Mouse (Mus musculus): ENCODE results near the gene Grasp. TPM values are rescaled to one million over a fixed set of nuclear protein-coding genes. Genes with fewer than 3 reads are reported as not detected.

Gene Grasp
- 2.3 and 2.8 TPM in 2 replicates for polyA plus RNA-seq (2015; fragmentation: Nextera tagmentation; extraction: Ambion mirVana)

DNA sequence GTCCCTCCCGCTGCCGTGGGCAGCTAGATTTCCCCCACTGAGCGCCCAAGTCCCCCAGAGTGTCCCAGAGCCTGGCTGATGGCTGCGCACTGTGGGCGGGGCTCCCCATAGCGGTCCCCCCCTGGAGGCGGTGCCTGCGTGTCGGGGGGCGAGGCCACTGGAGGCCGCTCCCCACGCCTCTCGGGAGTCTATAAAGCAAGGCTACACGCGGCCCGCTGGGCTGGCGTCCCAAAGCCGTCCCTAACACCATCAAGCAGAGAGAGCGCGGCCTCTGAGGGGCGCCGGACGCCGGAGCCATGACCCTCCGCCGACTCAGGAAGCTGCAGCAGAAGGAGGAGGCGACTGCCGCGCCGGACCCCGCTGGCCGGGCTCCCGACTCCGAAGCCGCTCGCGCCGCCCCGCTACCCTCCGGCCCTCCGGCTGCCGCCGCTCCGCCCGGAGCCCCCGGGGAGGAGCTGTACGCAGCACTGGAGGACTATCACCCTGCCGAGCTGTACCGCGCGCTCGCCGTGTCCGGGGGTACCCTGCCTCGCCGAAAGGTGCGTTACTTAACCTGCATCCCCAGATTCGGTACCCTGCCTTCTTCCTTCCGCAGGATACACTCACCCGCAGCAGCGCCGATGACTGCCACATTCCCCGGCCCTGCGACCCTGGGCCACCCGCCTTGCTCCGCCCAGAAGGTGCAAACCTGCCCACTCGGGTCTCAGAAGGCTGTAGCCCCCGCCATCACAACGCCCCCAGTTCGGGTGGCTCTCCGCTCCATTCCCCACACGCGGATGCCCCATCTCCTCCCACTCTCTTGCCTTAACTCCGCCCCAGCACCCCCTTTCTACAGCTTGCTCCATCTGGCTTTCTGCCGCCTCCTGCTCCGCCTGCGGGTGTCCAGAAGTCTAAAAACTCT, at the start of gene Grasp:
Gene Grasp, plus strand, starts transcription at position 183 of the 901 bp plus-strand sequence.
- Histone ChIP-seq H3K4me1 (ENCODE audit: control insufficient read depth, insufficient read depth, low read length) (peaks cover 50% of the 10 kb centered on the region), H3K4me3 (ENCODE audit: low read length) (peak within 1 kb of the TSS; percentile 81), H3K27me3 (replicated peaks; ENCODE audit: control insufficient read depth, insufficient read depth, low read length) (no peaks in the 10 kb centered on the region), H3K4me2 (ENCODE audit: low read depth, low read length) (peak within 1 kb of the TSS; percentile 92), H3K36me3 (ENCODE audit: control insufficient read depth, insufficient read depth, low read length) (0 out of 2 replicates have a peak, but pooled peaks cover 3% of the 10 kb centered on the region), H3K9ac (ENCODE audit: low read depth, low read length) (peak within 1 kb of the TSS; percentile 85), H3K27ac (ENCODE audit: low read length) (peak within 1 kb of the TSS; percentile 83), H3K9me3 (ENCODE audit: control insufficient read depth, low read length) (no peaks in the 10 kb centered on the region)
- under 1% methylated on average over 76 of the region's 77 CpGs for WGBS
- peak; percentile 86 for ATAC-seq

DNA sequence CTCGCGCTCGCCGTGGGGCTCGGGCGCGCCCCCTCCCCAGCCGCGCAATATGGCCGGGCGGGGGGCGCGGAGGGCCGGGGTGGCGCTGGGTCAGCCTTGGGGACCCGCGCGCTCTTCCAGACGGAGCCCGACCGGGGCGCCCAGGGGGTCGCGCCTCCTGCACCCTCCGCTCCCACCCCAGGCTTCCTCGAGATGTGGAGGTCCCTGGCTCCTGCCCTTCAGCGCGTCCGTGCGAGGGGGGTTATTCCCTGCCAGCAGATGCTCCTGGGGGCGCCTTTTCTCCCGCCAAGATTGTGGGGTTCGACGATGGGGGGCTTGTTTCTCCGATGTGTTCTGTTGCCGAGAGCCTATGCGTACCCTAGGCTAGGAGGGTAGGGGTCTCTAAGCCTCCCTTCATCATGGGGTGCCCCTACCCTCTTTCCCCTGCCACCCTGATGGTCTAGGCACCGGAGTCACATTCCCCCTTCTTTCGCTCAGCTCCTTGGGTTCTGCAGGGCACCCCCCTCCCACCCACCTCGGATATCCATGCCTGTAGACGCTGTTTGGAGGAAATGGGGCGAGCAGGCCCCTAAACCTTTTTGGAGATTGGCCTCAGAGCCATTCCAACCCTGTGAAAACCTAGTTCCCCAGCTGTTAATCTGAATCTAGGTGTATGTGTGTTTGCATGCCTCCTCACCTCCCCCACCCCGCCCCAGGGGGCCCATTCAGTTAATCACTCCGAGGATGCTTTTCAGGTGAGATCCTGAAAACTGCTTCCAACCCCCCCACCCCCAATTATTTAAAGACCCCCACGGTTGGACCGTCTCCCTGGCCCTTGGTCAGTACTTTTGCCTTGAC, 49.5 kb upstream of the Grasp start:
- H3K4me2 ChIP-seq (ENCODE audit: low read depth, low read length) = peak overlapping the region; percentile 88
- WGBS = 2% methylated on average over 29 of the region's 46 CpGs
- peak; percentile 24 for ATAC-seq
- peak overlapping the region; percentile 94 for H3K27ac ChIP-seq (ENCODE audit: low read length)
- H3K4me3 ChIP-seq (ENCODE audit: low read length) = peak overlapping the region; percentile 87
- H3K27me3 ChIP-seq (replicated peaks; ENCODE audit: control insufficient read depth, insufficient read depth, low read length) = no peaks in the 10 kb centered on the region
- H3K9me3 ChIP-seq (ENCODE audit: control insufficient read depth, low read length) = no peaks in the 10 kb centered on the region
- H3K4me1 ChIP-seq (ENCODE audit: control insufficient read depth, insufficient read depth, low read length) = peaks cover 32% of the 10 kb centered on the region
- no peaks in the 10 kb centered on the region for H3K36me3 ChIP-seq (ENCODE audit: control insufficient read depth, insufficient read depth, low read length)
- H3K9ac ChIP-seq (ENCODE audit: low read depth, low read length) = peak overlapping the region; percentile 99

DNA sequence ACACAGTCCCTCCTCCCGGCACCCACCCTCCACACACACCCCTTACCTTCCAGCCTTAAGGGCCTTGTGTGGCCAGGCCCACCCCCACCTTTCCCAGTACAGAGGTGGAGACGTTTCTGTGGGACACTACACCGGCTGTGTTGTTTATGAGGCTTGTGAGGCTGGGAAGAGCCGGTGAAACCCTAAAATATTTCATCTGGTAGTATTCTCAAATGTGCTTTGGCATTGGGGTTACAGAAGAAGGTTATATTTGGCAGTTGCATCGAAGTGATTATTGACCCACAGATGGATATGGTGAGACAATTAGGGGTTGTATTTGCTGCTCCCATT, 48.9 kb upstream of the Grasp start:
- ATAC-seq = no peak
- no peaks in the 10 kb centered on the region for H3K27me3 ChIP-seq (replicated peaks; ENCODE audit: control insufficient read depth, insufficient read depth, low read length)
- no peaks in the 10 kb centered on the region for H3K9me3 ChIP-seq (ENCODE audit: control insufficient read depth, low read length)
- H3K4me3 ChIP-seq (ENCODE audit: low read length) = peak overlapping the region; percentile 87
- peak overlapping the region; percentile 99 for H3K9ac ChIP-seq (ENCODE audit: low read depth, low read length)
- peak overlapping the region; percentile 94 for H3K27ac ChIP-seq (ENCODE audit: low read length)
- no peaks in the 10 kb centered on the region for H3K36me3 ChIP-seq (ENCODE audit: control insufficient read depth, insufficient read depth, low read length)
- H3K4me1 ChIP-seq (ENCODE audit: control insufficient read depth, insufficient read depth, low read length) = peaks cover 38% of the 10 kb centered on the region
- peak overlapping the region; percentile 88 for H3K4me2 ChIP-seq (ENCODE audit: low read depth, low read length)
- WGBS = 6% methylated on average over 5 of the region's 5 CpGs

DNA sequence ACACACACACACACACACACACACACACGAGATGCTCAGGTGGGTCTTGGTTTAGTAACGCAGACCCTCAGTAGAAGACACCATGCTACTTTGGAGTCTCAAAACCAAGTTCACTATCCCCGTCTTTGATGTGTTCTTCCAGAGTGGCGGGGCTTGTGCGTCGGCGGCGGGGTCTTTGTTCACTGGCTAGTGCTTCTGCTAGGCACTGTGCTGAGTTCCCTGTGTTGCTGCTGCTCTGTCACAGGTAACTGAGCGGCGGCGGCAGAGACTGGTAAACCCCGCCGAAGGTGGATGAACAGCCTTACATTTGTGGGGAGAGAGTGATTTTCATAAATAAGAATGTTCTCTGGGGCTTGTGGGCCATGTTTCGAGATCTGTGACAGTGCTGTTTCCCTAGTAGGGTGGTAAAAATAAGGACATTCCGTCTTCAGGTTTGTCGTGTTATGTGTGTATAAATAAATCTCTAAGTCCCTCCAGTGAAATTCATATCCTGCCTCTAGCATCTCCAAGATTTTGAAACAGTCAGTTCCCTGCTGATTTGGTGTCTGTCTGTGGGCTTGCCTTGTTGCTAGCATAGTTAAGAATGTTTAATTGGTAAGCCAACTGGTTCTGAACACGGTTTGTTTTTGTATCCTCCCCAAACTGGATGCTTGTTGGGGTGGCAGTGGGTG, 48.2 kb upstream of the Grasp start:
- Histone ChIP-seq H3K4me2 (ENCODE audit: low read depth, low read length) (peak overlapping the region; percentile 88), H3K9ac (ENCODE audit: low read depth, low read length) (peak overlapping the region; percentile 99), H3K9me3 (ENCODE audit: control insufficient read depth, low read length) (no peaks in the 10 kb centered on the region), H3K4me1 (ENCODE audit: control insufficient read depth, insufficient read depth, low read length) (peaks cover 44% of the 10 kb centered on the region), H3K4me3 (ENCODE audit: low read length) (peak overlapping the region; percentile 87), H3K36me3 (ENCODE audit: control insufficient read depth, insufficient read depth, low read length) (no peaks in the 10 kb centered on the region), H3K27ac (ENCODE audit: low read length) (peak overlapping the region; percentile 94), H3K27me3 (replicated peaks; ENCODE audit: control insufficient read depth, insufficient read depth, low read length) (no peaks in the 10 kb centered on the region)
- WGBS = 19% methylated on average over 17 of the region's 17 CpGs
- ATAC-seq = no peak

DNA sequence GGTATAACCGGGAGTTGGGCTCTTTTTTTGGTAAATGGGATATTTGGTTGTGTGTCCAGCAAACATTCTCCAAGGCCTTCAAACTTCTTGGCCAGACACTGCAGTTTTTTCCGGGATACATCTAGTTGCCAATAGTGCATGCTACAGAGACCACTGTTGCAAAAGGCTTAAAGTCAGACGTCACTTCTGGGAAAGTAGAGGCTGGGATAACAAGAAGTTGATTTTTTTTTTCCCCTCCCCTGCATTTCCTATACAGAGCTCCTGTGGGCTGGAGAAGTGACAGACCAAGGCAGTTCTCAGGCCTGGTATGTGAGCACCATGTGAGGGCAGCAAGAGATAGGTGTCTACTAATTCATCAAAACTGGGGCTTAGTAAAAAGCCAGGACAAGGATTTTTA, 47.7 kb upstream of the Grasp start:
- no peak for ATAC-seq
- Histone ChIP-seq H3K4me3 (ENCODE audit: low read length) (peak overlapping the region; percentile 87), H3K9ac (ENCODE audit: low read depth, low read length) (peak overlapping the region; percentile 99), H3K9me3 (ENCODE audit: control insufficient read depth, low read length) (no peaks in the 10 kb centered on the region), H3K27me3 (replicated peaks; ENCODE audit: control insufficient read depth, insufficient read depth, low read length) (no peaks in the 10 kb centered on the region), H3K4me2 (ENCODE audit: low read depth, low read length) (peak overlapping the region; percentile 88), H3K4me1 (ENCODE audit: control insufficient read depth, insufficient read depth, low read length) (peaks cover 49% of the 10 kb centered on the region), H3K27ac (ENCODE audit: low read length) (peak overlapping the region; percentile 94), H3K36me3 (ENCODE audit: control insufficient read depth, insufficient read depth, low read length) (no peaks in the 10 kb centered on the region)
- WGBS = 38% methylated on average over 3 of the region's 3 CpGs

DNA sequence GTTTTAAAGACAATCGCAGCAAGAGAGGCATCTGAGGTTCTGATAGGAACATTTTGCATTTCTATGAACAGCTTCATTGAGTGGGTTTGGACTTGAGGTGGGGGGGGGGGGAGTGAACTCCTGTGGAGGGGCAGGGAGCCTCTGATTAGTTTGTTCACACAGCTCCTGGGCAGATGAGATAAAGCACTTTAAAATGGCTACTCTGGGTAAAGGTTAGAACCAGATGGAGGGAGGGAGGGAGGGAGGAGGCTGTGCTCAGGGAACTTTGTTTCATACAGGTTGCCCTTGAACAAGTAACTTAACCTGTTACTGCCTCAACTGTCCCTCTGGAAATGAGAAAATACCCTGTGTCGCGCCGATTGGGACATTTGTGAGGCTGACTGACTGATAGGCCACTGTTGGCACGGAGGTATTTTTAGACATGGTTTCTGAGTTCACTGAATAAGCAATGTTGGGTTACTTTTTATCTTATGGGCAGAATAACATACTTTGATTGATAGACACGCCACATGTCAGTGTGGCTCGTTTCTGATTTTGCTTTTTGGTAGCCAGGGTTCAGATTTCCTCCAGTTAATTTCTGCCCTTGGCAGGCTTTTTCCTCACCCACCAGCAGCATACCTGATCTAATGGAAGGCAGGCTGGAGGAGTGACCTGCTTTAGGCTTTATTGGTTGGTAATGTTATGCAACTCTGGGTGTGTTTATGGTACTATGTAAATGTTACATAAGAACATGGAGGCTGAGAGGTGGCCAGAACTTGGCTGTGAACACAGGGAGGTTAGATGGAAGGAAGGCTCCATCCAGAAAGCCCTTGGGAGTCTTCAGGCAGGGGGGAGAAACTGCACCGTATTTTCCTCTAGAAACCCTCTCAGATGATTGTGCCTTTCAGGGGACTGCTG, 46.9 kb upstream of the Grasp start:
- ATAC-seq = peak; percentile 71
- Histone ChIP-seq H3K9ac (ENCODE audit: low read depth, low read length) (peak overlapping the region; percentile 43; the same call in 1 of the 2 replicates), H3K4me2 (ENCODE audit: low read depth, low read length) (peak overlapping the region; percentile 88), H3K36me3 (ENCODE audit: control insufficient read depth, insufficient read depth, low read length) (no peaks in the 10 kb centered on the region), H3K4me1 (ENCODE audit: control insufficient read depth, insufficient read depth, low read length) (peaks cover 55% of the 10 kb centered on the region), H3K27me3 (replicated peaks; ENCODE audit: control insufficient read depth, insufficient read depth, low read length) (no peaks in the 10 kb centered on the region), H3K27ac (ENCODE audit: low read length) (peak overlapping the region; percentile 94), H3K9me3 (ENCODE audit: control insufficient read depth, low read length) (no peaks in the 10 kb centered on the region), H3K4me3 (ENCODE audit: low read length) (peak overlapping the region; percentile 27)
- WGBS = 58% methylated on average over 8 of the region's 8 CpGs

DNA sequence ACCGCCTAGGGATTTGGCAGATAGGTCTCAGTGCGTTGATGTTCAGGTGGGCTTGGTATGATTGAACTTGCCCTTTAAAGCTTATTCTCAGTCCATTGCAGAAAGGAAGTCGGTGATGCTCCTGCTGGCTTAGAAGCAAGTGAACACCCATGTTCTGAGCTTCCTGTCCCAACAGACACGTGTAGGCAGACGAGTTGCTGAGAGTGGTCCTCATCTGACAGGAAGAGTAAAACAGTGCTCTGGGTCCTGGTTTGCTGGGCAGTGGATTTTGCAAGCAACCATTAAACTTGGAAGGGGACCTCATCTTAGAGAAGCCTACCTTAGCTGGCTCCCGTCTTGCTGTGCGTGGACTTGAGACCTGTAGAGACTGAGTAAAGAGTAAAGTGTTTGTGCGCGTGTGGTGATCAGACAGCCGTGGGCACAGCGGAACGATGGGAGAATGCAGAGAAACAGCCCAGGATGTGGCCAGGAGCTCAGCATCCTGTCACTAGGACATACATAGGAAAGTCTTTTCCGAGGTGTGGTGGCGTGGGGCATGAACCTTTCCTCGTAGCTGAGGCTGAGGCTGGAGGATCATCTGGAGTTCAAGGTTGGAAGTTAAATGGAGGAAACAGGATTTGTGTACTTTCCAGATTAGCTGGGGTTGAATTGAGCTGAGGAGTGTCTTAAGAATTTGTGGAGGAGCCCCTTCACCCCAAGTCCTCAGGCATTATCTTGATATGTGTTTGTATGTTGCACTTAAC, 43.5 kb upstream of the Grasp start:
- H3K9me3 ChIP-seq (ENCODE audit: control insufficient read depth, low read length) = no peaks in the 10 kb centered on the region
- H3K9ac ChIP-seq (ENCODE audit: low read depth, low read length) = 0 out of 2 replicates have a peak overlapping the region, but pooled peaks have one; percentile 56
- H3K4me1 ChIP-seq (ENCODE audit: control insufficient read depth, insufficient read depth, low read length) = peaks cover 65% of the 10 kb centered on the region
- 0 out of 2 replicates have a peak overlapping the region, but pooled peaks have one; percentile 20 for H3K4me2 ChIP-seq (ENCODE audit: low read depth, low read length)
- peak overlapping the region; percentile 90 for H3K27ac ChIP-seq (ENCODE audit: low read length)
- no peak overlapping the region for H3K4me3 ChIP-seq (ENCODE audit: low read length)
- peaks cover 2% of the 10 kb centered on the region; the same call in 1 of the 2 replicates for H3K36me3 ChIP-seq (ENCODE audit: control insufficient read depth, insufficient read depth, low read length)
- H3K27me3 ChIP-seq (replicated peaks; ENCODE audit: control insufficient read depth, insufficient read depth, low read length) = no peaks in the 10 kb centered on the region
- 51% methylated on average over 15 of the region's 15 CpGs for WGBS
- no peak; the same call in 1 of the 2 replicates for ATAC-seq

DNA sequence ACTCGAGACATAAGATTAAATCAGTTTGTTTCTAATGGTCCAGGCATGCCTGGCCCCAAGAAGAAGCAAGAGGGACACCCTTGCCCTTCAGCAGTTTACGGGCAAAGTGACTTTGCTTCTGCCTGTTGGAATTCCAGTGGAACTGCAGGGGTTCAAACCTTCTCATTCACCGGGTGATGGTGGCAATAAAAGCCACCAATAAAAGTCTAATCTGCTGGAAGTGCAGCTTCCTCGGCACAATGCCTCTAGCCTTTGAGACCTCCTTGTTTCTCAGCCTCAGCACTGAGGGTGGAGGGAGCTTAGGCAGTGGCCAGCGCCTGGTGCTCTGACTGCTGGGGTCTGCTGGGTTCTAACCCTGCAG, 42.9 kb upstream of the Grasp start:
- peaks cover 4% of the 10 kb centered on the region; the same call in 1 of the 2 replicates for H3K36me3 ChIP-seq (ENCODE audit: control insufficient read depth, insufficient read depth, low read length)
- peak overlapping the region; percentile 36 for H3K4me2 ChIP-seq (ENCODE audit: low read depth, low read length)
- H3K4me1 ChIP-seq (ENCODE audit: control insufficient read depth, insufficient read depth, low read length) = peaks cover 59% of the 10 kb centered on the region
- H3K27me3 ChIP-seq (replicated peaks; ENCODE audit: control insufficient read depth, insufficient read depth, low read length) = no peaks in the 10 kb centered on the region
- peak overlapping the region; percentile 56 for H3K9ac ChIP-seq (ENCODE audit: low read depth, low read length)
- WGBS = 25% methylated on average over 5 of the region's 5 CpGs
- H3K27ac ChIP-seq (ENCODE audit: low read length) = peak overlapping the region; percentile 90
- H3K9me3 ChIP-seq (ENCODE audit: control insufficient read depth, low read length) = no peaks in the 10 kb centered on the region
- H3K4me3 ChIP-seq (ENCODE audit: low read length) = 0 out of 2 replicates have a peak overlapping the region, but pooled peaks have one; percentile 2
- peak; percentile 45 for ATAC-seq

Measured in intestine, embryonic 16.5 days (tissue).